Mouse (Mus musculus) left cerebral cortex, postnatal 25 days (tissue): ENCODE results near the gene Cnfn. TPM values are rescaled to one million over a fixed set of nuclear protein-coding genes. Genes with fewer than 3 reads are reported as not detected.

Source experiments
- total RNA-seq, 2 experiments: library from RNA; stranded (reverse); gene quantifications; 2 replicates each; pipeline ENCODE4 v1.2.3; 2021

Cnfn gene
- total RNA-seq, 2 experiments from 2014 or later, result not detected

Other genes starting within 250 kb of the Cnfn start
- gene Pou2f2, start 190.0 kb downstream of the Cnfn start, total RNA-seq, result 10 to 100 TPM; 11.8 to 13.7 TPM
- gene Dedd2, start 149.1 kb downstream of the Cnfn start, total RNA-seq, result 10 to 100 TPM; 24.1 to 25.4 TPM
- 10 to 100 TPM in 1 of 2 experiments, 1 to 10 TPM in 1; 10.0 to 11.1 TPM for gene Zfp526, start 148.3 kb downstream of the Cnfn start, total RNA-seq
- 100 to 1,000 TPM; 213 to 224 TPM for gene Gsk3a, start 131.9 kb downstream of the Cnfn start, total RNA-seq
- gene Erf, start 119.0 kb downstream of the Cnfn start, total RNA-seq, result 10 to 100 TPM; 65.1 to 75.6 TPM
- gene Cic, start 102.0 kb downstream of the Cnfn start, total RNA-seq, result 100 to 1,000 TPM; 211 to 223 TPM
- gene Pafah1b3, start 71.7 kb downstream of the Cnfn start, total RNA-seq, result 10 to 100 TPM; 26.7 to 28.0 TPM
- not detected for gene Prr19, start 68.3 kb downstream of the Cnfn start, total RNA-seq
- gene Tmem145, start 63.6 kb downstream of the Cnfn start, total RNA-seq, result 10 to 100 TPM; 47.8 to 55.1 TPM
- gene Megf8, start 52.6 kb downstream of the Cnfn start, total RNA-seq, result 100 to 1,000 TPM in 1 of 2 experiments, 10 to 100 TPM in 1; 99.2 to 105 TPM
- gene Lipe, start 29.0 kb upstream of the Cnfn start, total RNA-seq, result 1 to 10 TPM; 5.4 to 6.4 TPM
- gene Cxcl17, start 43.2 kb upstream of the Cnfn start, total RNA-seq, result not detected
- gene Ceacam1, start 107.9 kb upstream of the Cnfn start, total RNA-seq, result 1 to 10 TPM; 2.2 to 2.7 TPM
- under 1 TPM; 0.30 TPM for gene Ceacam2, start 170.1 kb upstream of the Cnfn start, total RNA-seq
- gene Erich4, start 246.2 kb upstream of the Cnfn start, total RNA-seq, result not detected
- 10 to 100 TPM; 45.7 to 45.9 TPM for gene Dmac2, start 249.7 kb upstream of the Cnfn start, total RNA-seq